28 mouse cellular contexts compared by ENCODE assay signal in the genomic region with DNA sequence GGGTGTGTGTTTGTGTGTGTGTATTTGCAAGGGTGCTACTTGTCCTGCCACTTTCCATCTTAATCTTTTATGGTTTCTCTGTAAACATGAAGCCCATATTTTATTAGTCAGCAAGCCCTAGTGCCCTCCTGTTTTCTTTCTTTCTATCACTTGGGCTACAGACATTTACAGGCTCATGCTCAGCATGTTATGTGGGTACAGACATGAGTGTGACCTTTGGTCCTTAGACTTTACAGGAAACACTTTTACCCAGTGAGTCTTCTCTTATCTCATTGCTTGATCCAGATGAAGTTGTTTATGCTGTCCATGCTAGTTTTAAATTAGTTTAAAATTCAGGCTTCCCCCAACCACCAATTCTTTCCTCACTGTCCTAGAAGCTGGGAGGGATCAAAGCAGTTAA. TPM values are rescaled to one million over a fixed set of nuclear protein-coding genes. Genes with fewer than 3 reads are reported as not detected.
A peak's percentile ranks its signal among the peaks of the same experiment; 100 is the strongest.
DNase-seq lines count a peak whose midpoint lies in the region; ATAC-seq and TF ChIP-seq lines count a peak whose summit lies in the region.
"Had no signal": no experiment of that assay in that cellular context is flagged by ENCODE, and none has a peak within 500 bp of the region (broad histone marks: within the 10 kb centered on the region; RNA-seq: fewer than 3 reads in every experiment).

No protein-coding gene starts in this region.

- peaks cover 2% of the 10 kb centered on the region for H3K4me1 ChIP-seq in liver, adult 2 months (ENCODE audit: control insufficient read depth, insufficient read depth, low read length)
- peaks cover 11% of the 10 kb centered on the region for H3K4me1 ChIP-seq in liver, postnatal 0 days (ENCODE audit: insufficient read depth)
- peaks cover 4% of the 10 kb centered on the region for H3K4me1 ChIP-seq in intestine, embryonic 16.5 days (ENCODE audit: control insufficient read depth, insufficient read depth, low read length)
- peaks cover 11% of the 10 kb centered on the region for H3K4me1 ChIP-seq in small intestine, adult 2 months (ENCODE audit: control insufficient read depth, insufficient read depth, insufficient read length, low read length)
- H3K4me1 ChIP-seq: embryonic facial prominence, embryonic 10.5 days; embryonic facial prominence, embryonic 13.5 days; forebrain, embryonic 10.5 days; hindbrain, embryonic 10.5 days; hindbrain, embryonic 13.5 days had no signal

- no peak overlapping the region for H3K9ac ChIP-seq in liver, adult 2 months (ENCODE audit: low read depth, low read length)
- H3K9ac ChIP-seq in liver, postnatal 0 days (replicated peaks), result no peak overlapping the region
- H3K9ac ChIP-seq in intestine, embryonic 16.5 days (ENCODE audit: low read depth, low read length), result no peak overlapping the region
- H3K9ac ChIP-seq: embryonic facial prominence, embryonic 13.5 days; forebrain, embryonic 13.5 days; hindbrain, embryonic 13.5 days had no signal

- H3K4me3 ChIP-seq in liver, adult 2 months (ENCODE audit: insufficient read depth, low read depth, low read length), result no peak overlapping the region
- H3K4me3 ChIP-seq in liver, postnatal 0 days (ENCODE audit: low read depth, low read length), result no peak overlapping the region
- H3K4me3 ChIP-seq in intestine, embryonic 16.5 days (ENCODE audit: low read length), result no peak overlapping the region
- H3K4me3 ChIP-seq in small intestine, adult 2 months (ENCODE audit: low read depth, low read length), result no peak overlapping the region
- H3K4me3 ChIP-seq: embryonic facial prominence, embryonic 10.5 days; embryonic facial prominence, embryonic 13.5 days; forebrain, embryonic 10.5 days; forebrain, embryonic 13.5 days; heart, adult 2 months; hindbrain, embryonic 10.5 days; hindbrain, embryonic 13.5 days had no signal

- no peaks in the 10 kb centered on the region for H3K27me3 ChIP-seq in liver, adult 2 months (ENCODE audit: control insufficient read depth, insufficient read depth, low read length)
- H3K27me3 ChIP-seq in liver, postnatal 0 days (ENCODE audit: insufficient read depth, low read length), result no peaks in the 10 kb centered on the region
- H3K27me3 ChIP-seq in intestine, embryonic 16.5 days (replicated peaks; ENCODE audit: control insufficient read depth, insufficient read depth, low read length), result no peaks in the 10 kb centered on the region
- H3K27me3 ChIP-seq in small intestine, adult 2 months (ENCODE audit: control insufficient read depth, insufficient read depth, low read length), result no peaks in the 10 kb centered on the region
- H3K27me3 ChIP-seq: embryonic facial prominence, embryonic 13.5 days; forebrain, embryonic 13.5 days; hindbrain, embryonic 13.5 days had no signal

- H3K27ac ChIP-seq in liver, adult 2 months (replicated peaks; ENCODE audit: insufficient read depth, low read depth, low read length), result no peak overlapping the region
- H3K27ac ChIP-seq in liver, postnatal 0 days (ENCODE audit: low read depth), result no peak overlapping the region
- H3K27ac ChIP-seq in intestine, embryonic 16.5 days (ENCODE audit: low read length), result no peak overlapping the region
- peak overlapping the region; percentile 53; the same call in 1 of the 2 replicates for H3K27ac ChIP-seq in small intestine, adult 2 months (ENCODE audit: insufficient read depth, low read depth, low read length)
- H3K27ac ChIP-seq: embryonic facial prominence, embryonic 10.5 days; embryonic facial prominence, embryonic 13.5 days; forebrain, embryonic 10.5 days; forebrain, embryonic 13.5 days; heart, adult 2 months; hindbrain, embryonic 10.5 days; hindbrain, embryonic 13.5 days had no signal

- no peak for TF ChIP-seq POLR2A in liver, adult 2 months (IDR thresholded peaks at IDR 0.05; ENCODE audit: extremely low read depth, insufficient read depth, low read length)
- TF ChIP-seq POLR2A in small intestine, adult 2 months (IDR thresholded peaks at IDR 0.05; ENCODE audit: low read depth, low read length), result no peak

- no peak for TF ChIP-seq EP300 in liver, postnatal 0 days (IDR thresholded peaks at IDR 0.05; ENCODE audit: low read depth)

- H3K4me2 ChIP-seq in liver, postnatal 0 days (ENCODE audit: low read depth, low read length), result no peak overlapping the region
- H3K4me2 ChIP-seq in intestine, embryonic 16.5 days (ENCODE audit: low read depth, low read length), result no peak overlapping the region
- H3K4me2 ChIP-seq: embryonic facial prominence, embryonic 13.5 days; forebrain, embryonic 13.5 days; heart, embryonic 11.5 days; hindbrain, embryonic 13.5 days had no signal

- no peaks in the 10 kb centered on the region for H3K9me3 ChIP-seq in liver, postnatal 0 days (ENCODE audit: low read length)
- H3K9me3 ChIP-seq in intestine, embryonic 16.5 days (ENCODE audit: control insufficient read depth, low read length), result no peaks in the 10 kb centered on the region
- H3K9me3 ChIP-seq: embryonic facial prominence, embryonic 10.5 days; embryonic facial prominence, embryonic 13.5 days; forebrain, embryonic 10.5 days; forebrain, embryonic 13.5 days; hindbrain, embryonic 10.5 days; hindbrain, embryonic 13.5 days had no signal

- no peaks in the 10 kb centered on the region; the same call in 1 of the 2 replicates for H3K79me2 ChIP-seq in liver, adult 2 months (ENCODE audit: control insufficient read depth, insufficient read depth, low read length)

- H3K36me3 ChIP-seq in liver, adult 2 months (ENCODE audit: control insufficient read depth, insufficient read depth, low read length), result peaks cover 4% of the 10 kb centered on the region
- no peaks in the 10 kb centered on the region for H3K36me3 ChIP-seq in liver, postnatal 0 days (replicated peaks; ENCODE audit: insufficient read depth, low read length)
- no peaks in the 10 kb centered on the region for H3K36me3 ChIP-seq in intestine, embryonic 16.5 days (ENCODE audit: control insufficient read depth, insufficient read depth, low read length)
- H3K36me3 ChIP-seq in small intestine, adult 2 months (ENCODE audit: control insufficient read depth, insufficient read depth, low read length), result 0 out of 2 replicates have a peak, but pooled peaks cover 2% of the 10 kb centered on the region

- DNase-seq in liver, adult 2 months (ENCODE audit: extremely low read depth, low read depth, low spot score), result peak; percentile 40
- DNase-seq in liver, postnatal 0 days, result no peak
- peak; percentile 12 for DNase-seq in adipocyte (ENCODE audit: low spot score)
- DNase-seq in retina, embryonic 14.5 days (ENCODE audit: low spot score), result no peak
- DNase-seq in cerebellum, adult 11-12 months, result no peak
- DNase-seq: adrenal gland, postnatal 10 days; adrenal gland, postnatal 36 days; cerebellum, adult 2 months; cerebellum, adult 9-11 months; cerebellum, postnatal 36 days; embryo, embryonic 11 days; gastrocnemius, postnatal 10 days; gastrocnemius, postnatal 36 days; heart, adult 2 months; heart, postnatal 10 days; heart, postnatal 36 days had no signal

- no peak for ATAC-seq in liver, postnatal 0 days
- peak; percentile 71 for ATAC-seq in intestine, embryonic 16.5 days
- ATAC-seq: CD4-positive, CD25-positive, alpha-beta regulatory T cell, adult 4 months; forebrain, embryonic 13.5 days; forebrain, embryonic 16.5 days; hindbrain, embryonic 16.5 days had no signal

- TF ChIP-seq CTCF in liver, adult 2 months (IDR thresholded peaks at IDR 0.05; ENCODE audit: low read depth, low read length), result no peak
- no peak for TF ChIP-seq CTCF in liver, postnatal 0 days (IDR thresholded peaks at IDR 0.05; ENCODE audit: low read depth)
- TF ChIP-seq CTCF in small intestine, adult 2 months (IDR thresholded peaks at IDR 0.05; ENCODE audit: extremely low read depth, insufficient read length, insufficient replicate concordance, low read depth, low read length), result no peak

RNA-seq across cellular contexts. Expression of gene Srr, which starts 36.2 kb away (rescaled TPM):
- 31.9 and 39.3 TPM in 2 replicates for total RNA-seq in liver, adult 2 months (2014; rRNA removed)
- 24.2 and 35.3 TPM in 2 replicates for polyA plus RNA-seq in liver, adult 2 months (2012; rRNA removed)
- polyA plus RNA-seq in liver, postnatal 0 days (2015; fragmentation: Nextera tagmentation; extraction: Ambion mirVana), result 4.4 and 5.2 TPM in 2 replicates
- 18.0 and 19.6 TPM in 2 replicates for polyA plus RNA-seq in intestine, embryonic 16.5 days (2015; fragmentation: Nextera tagmentation; extraction: Ambion mirVana)
- 3.3 and 6.4 TPM in 2 replicates for polyA plus RNA-seq in small intestine, adult 2 months (2012; rRNA removed)

RNA-seq across cellular contexts. Expression of gene Smg6, which starts 36.3 kb away (rescaled TPM):
- 12.8 and 17.2 TPM in 2 replicates for total RNA-seq in liver, adult 2 months (2014; rRNA removed)
- 16.6 and 16.8 TPM in 2 replicates for polyA plus RNA-seq in liver, adult 2 months (2012; rRNA removed)
- 4.7 TPM in 2 replicates for polyA plus RNA-seq in liver, postnatal 0 days (2015; fragmentation: Nextera tagmentation; extraction: Ambion mirVana)
- 10.7 and 11.4 TPM in 2 replicates for polyA plus RNA-seq in intestine, embryonic 16.5 days (2015; fragmentation: Nextera tagmentation; extraction: Ambion mirVana)
- 10.2 and 18.7 TPM in 2 replicates for polyA plus RNA-seq in small intestine, adult 2 months (2012; rRNA removed)

Comparison
In these comparisons a context has a peak if more than half of its experiments do, and no peak if none do; other contexts are left out.
1. DNase-seq: peak in liver, adult 2 months (single experiment) and adipocyte (single experiment); none in liver, postnatal 0 days (single experiment), retina, embryonic 14.5 days (single experiment) and cerebellum, adult 11-12 months (single experiment).